Mouse (Mus musculus): ENCODE measurements around the gene Lhpp.

Lhpp gene

DNA sequence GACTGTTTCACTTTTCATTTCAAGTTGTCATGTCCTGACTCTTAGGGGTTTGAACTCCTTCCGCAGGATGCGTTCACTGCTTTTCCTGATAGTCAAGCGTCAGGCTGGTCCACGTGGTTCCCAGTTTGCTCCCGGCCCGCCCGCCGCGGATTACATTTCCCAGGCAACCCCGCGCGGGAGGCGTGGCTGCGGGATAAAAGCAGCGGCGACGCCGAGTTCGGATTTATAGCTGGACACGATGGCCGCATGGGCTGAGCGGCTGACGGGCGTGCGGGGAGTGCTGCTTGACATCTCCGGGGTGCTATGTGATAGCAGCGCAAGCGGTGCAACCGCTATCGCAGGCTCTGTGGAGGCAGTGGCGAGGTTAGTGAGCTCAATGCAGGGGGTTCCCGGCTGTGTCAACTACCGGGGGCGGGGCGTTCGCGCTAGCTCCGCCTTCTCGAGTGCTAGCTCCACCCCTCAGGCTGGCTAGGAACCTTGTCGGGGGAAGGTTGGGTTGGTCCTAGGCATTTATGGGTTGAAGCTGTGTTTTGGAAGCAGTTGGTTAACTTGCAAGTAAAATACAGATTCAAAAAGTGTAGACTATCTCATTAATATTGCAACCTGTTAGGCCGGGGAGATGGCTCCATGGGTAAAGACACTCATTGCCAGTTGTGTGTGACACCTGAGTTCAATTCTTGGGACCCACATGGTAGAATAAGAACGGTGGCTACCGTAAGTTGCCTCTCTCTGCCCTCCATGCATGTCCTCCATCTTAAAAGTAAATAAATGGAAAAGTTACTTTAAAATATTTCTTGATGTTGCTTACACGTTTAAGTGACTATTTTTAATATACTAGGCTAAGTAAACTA is at the start of gene Lhpp:
Lhpp (plus strand) TSS at position 171 of the 851 bp plus-strand sequence.
- DNase-seq: peak; percentile 69 to 70

DNA sequence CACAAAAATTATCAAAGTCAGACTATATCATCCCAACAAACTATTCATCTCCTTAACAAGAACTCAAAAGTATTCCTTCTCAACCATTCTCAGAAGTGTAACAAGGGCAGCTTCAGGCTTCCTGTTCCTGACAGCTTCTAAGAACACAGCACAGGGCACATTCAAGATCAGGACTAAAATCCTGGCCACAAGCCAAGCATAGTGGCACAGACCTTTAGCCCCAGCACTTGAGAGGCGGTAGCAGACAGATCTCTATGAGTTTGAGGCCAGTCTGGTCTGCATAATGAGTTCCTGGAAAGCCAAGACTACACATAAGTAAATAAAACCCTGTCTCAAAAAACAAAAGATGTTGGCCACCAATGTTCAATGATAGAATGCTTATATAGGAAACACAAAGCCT is 44.6 kb upstream of the Lhpp start:
- no peak for DNase-seq

DNA sequence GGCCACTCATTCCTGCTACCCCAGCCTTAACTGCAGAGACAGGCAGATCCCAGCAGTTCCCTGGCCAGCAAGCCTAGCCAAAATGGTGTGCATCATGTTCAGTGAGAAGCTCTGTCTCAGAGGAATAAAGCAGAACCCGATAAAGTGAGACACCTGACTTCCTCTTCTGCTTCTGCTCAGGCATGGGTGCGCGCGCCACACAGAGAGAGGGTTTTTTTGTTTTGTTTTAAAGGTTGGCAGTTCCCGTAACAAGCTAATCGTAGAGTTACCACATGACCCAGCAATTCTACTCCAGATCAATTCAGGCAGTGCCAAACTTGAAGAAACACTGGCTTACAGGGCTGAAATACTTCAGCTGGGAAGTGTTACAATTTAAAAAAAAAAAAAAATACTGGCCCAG is 41.6 kb upstream of the Lhpp start:
- peak; percentile 45 to 58 for DNase-seq

DNA sequence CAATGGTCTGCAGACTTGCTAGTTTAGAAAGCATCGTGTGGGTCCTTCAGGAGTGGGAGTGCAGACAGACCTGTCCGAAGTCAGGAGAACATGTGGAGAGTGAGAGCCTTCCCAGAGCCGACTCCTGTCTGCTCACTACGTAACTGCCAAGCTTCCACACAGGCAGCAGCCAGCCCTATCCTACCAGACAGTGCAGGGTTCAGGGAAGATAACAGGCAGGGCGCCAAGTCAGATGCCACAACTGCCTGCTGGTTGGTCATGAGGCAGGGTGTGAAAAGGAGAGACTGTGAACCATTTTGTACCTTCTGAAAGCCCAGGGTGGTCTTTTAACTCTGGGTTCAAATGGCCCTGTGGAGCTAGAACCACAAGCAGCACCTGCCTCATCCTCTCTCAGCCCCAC is 40.4 kb upstream of the Lhpp start:
- no peak for DNase-seq

DNA sequence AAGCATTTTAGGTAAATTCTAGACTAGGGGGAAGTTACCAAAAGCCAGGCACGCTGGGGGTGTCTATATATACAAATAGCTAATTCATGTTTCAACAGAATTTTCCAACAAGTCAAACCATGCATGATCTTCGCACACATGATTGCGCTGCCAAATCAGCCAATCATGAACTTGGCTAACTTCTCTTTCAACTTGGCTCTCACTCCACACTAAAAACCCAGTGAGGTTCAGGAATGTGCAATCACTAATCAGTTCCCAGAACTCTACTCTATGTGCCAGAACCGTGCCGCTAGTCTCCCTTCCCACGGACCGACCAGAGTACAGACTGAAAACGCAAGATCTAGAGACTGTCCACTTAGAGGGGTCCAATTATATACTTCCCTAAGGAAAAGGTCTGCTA is 39.0 kb upstream of the Lhpp start:
- no peak for DNase-seq

DNA sequence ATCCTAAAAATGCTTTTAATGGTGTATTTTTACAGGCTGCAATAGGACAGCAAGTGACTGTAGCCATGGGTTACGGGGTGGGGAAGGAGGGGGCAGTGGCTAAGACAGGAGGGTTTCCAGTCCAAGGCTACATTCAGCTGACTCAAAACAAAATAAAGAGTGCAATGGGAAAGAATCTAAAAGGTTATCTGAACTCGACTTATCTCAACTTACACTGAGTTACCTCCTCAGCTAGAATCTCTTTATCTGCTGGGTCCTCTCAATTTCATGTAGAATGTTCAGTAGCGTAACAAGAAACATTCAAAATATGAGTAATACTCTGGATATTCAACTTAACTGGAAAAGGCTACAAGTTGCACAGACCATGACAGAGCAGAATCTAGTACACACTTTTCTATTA is 37.7 kb upstream of the Lhpp start:
- no peak for DNase-seq

DNA sequence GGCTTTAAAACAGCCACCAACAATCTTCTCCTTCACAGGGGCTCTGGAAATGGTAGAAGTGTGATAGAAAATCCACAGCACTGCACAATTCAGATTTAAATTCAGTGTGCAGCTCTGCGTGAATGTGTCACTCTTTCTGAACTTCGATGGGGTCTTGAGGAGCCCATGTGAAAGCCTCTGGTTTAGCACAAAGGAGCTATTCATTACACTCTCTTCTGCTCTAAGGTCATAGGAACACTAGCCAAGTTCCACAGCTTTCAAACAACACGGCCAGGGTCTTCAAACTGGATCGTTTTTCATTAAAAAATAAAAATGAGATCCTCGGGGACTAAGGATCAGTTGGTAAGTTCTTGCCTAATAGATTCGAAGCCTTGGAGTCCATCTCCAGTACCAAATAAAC is 37.2 kb upstream of the Lhpp start:
- no peak for DNase-seq

DNA sequence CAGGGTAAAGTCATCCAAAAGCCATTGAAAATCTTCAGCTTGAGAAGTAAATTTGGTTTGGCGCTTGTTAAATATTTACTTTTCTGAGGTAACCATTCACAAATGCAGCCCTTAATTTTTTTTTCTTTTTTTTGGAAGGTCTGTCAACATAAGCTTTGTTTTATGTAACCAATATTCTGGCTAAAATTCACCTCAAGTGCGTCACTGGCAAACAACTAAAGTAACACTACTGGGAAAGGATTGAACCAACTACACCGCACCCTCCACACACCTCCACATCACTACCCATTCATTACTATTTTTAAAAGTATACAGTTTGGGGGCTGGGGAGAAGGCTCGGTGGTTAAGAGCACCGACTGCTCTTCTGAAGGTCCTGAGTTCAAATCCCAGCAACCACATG is 35.8 kb upstream of the Lhpp start:
- DNase-seq: no peak

DNA sequence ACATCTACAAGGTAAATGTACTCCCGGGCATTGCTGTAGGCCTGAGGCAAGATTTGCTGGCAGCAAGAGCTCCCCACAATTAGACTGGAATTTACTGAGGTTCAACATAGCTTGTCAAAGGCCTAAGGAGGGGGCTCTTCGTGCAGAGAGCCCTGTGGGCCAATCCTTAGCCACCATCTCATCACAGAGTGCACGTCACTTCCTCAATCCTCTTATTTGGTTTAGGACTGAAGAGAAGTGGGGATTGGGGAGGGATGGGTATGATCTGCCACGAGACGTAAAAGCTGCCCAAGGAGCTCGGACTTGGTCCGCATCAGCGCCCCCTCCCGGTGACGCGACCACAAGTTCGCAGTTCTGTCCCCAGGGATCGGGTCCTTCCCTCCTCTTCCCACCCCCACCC is 34.8 kb upstream of the Lhpp start:
- DNase-seq: peak; percentile 79

DNA sequence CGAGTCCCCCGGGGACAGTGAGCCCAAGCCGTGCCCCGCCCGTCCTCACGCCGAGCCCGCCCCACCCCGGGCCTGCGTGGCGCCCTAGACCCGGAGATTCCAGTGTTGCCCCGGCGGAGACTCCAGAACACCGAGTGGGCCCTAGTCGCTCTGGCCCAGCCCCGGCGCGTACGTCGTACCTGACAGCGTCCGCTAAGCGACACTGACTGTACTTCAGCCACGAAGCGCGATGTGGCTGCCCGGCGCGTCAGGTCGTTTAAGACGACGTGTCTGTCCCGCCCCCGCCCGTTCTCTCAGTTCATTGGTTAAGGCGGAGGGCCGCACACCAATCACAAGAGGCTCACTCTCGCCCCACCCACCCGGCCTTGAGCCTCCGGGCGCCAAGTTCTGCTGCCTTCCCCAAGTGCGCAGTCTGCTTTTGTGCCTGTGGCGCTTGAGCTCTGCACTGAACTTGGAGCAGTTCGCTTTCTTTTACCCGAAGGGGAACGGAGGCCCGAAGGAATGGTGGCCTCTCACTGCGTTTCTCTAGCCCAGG is 34.3 kb upstream of the Lhpp start, which contains the start of gene Oat:
Oat (minus strand) TSS at position 283 of the 535 bp plus-strand sequence.
- DNase-seq: peak; percentile 94 to 95

DNA sequence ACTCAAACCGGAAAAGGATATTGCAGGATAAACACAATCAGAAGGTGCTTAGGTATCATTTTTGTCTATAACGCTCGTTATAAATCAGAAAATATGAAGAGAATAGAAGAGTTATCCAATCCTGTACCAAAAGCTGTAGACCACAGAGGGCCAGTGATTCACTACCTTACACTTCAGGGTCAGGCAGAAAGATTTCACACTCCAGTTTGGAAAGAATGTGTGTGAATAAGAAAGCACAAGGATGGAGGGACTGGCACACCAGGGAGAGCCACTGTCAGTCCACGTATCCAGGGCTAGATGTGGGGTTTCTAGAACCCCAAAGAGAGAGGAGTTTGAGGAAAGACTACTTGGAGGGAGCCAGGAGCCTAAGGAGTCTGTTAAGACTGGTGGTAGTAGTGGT is 33.5 kb upstream of the Lhpp start:
- no peak for DNase-seq

DNA sequence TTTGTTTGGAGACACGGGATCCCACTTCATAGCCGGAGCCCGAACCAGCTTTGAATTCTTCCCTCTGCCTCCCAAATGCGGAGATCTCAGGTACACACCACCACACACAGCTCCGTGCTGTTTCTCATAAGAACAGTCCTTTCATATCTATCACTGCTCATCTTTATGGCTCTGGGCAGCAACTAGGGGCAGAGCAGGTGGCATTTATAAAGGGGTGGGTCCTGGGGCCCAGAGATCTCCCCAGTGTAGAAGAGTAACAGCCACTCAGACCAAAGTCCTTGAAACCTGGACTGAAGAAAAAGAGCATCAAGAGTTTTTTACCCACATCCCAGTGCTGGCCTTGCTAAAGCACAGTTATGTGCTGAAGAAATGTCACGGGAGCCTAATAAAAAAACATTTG is 29.9 kb upstream of the Lhpp start:
- DNase-seq: no peak

DNA sequence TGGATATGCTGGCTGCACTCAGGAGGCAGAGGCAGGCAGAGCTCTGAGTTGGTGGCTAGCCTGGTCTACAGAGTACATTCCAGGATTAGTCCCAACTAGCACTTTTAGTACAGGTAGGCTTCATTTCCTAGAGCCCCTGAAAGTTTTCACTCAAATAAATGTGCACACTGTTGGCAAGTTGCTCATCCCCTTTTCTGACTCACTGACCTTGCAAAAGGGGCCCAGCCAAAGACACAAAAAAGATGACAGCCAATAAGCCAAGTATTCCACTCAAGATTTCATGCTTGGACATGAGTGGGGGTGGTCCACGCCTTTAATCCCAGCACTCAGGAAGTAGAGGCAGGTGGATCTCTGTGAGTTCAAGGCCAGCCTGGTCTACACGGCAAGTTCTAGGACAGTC is 29.0 kb upstream of the Lhpp start:
- DNase-seq: no peak

DNA sequence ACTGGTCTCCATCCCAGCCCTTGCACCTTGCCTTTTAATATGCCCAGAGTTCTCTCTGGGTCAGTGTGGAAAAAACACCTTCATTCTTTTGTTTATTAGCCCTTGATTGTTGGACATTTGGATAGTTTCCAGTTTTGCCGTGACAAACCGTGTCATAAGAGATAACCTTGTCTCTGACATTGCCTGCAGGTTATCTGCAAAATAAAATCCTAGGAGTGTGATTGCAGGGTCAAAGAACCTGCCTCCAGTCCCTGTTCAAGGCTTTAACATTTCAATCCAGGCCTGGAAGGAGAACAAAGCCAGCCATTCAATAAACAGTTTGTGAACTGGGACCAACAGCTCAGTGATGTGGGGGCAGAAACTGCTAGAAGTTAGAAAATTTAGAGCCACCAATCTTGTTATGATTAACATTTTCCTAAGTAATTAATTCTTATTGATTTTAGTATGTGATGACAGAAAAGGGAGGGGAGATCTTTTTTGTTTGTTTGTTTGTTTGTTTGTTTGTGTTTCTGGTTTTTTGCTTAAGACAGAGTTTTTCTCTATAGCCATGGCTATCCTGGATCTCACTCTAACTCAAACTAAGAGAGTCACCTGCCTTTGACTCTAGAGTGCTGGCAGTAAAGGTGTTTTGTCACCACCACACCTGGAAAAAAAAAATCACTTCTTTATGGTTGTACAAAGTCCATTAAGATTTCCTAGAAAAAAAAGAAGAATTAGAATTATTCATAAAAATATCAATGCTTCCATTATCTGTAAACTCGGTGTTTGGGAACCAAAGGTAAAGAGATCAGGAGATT is 24.5 kb upstream of the Lhpp start:
- DNase-seq: no peak

DNA sequence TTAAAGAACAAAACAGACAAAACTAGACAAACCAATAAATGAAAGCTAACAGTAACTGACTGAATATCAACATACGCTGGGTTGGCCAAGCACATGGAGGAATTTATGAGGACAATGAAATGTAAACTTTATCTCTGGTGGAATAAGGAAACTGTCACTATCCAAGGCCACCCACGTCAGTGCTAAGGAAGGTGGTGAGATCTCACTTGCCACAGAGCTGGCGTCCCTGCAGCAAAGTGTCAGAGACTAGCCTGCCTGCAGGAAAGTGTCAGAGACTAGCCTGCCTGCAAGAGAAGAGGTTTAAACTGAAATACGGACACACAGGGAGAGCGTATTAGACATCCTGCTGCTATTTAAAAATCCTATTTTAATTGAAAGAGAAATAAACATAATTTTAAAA is 23.3 kb upstream of the Lhpp start:
- DNase-seq: no peak

DNA sequence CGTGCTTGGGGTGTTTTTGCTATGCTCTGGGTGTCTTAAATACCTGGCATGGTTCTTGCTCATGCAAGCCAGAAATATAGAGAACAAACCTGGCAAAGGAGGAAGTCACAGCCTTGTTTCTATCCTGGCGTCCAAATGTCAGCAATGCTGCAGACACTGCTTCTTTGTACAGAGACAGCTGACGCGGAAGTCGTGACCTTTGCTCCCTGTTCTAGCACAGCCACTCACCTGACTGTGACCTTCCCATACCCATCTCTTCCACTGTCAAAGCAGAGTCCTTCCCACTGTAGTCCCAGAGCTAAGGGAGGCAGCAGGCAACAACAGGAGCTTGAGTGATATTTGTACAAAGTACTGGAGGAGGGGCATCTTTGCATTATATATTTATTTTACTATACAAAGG is 20.8 kb upstream of the Lhpp start:
- DNase-seq: no peak

DNA sequence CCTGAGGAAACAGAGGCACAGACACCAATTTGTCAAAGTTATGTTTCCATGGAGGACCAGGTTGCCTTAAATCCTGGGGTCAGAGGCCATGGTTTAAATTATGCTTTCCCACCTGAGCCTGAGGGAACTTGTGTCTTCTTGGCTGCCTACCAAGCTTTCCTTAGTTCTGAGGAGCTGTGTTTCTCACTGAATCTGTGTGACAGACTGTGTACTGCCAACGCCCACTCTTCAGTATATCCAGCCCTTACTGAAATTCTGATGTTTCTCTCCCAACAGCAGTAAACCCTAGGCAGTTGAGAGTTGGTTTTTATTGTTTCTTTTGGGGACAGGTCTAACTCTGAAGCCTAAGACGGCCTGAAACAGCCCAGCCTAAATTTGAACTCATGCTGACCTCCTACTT is 16.7 kb upstream of the Lhpp start:
- DNase-seq: no peak

DNA sequence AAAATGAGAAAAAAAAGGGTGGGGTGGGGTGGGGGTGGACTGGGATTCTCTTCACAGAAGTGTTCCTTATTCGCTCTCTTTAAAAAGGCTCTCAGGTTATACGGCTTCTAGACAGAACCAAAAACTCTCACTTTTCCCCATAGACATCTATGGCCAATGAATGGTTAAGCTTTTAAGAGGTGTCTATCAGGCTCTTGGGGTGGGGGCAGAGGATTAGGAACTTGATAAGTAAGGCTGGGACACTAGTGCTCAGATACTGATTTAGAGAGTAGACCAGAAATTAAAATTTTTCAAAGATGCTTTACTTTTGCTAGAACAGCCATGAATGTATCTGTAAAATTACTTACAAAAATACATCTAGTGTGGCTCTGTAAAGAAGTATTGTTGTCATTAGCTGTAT is 16.1 kb upstream of the Lhpp start:
- no peak for DNase-seq

DNA sequence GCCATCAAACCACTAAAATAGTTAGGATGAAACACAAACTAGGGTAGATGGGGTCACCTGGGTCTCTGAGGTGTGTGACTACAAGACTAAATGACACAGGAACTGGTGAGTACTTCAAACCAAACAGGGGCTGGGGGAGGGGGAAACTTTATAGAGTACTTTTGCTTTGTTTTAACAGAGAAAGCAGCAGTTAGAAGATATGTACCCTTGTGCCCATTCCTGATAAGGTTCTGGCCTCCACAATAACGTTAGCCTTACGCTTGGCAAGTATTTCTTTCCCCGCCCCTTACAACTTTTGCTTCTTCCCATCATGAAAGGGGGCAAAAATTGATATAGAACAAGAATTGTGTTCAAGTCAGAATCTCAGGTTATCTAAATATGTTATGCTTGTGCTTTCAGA is 14.7 kb upstream of the Lhpp start:
- DNase-seq: no peak

DNA sequence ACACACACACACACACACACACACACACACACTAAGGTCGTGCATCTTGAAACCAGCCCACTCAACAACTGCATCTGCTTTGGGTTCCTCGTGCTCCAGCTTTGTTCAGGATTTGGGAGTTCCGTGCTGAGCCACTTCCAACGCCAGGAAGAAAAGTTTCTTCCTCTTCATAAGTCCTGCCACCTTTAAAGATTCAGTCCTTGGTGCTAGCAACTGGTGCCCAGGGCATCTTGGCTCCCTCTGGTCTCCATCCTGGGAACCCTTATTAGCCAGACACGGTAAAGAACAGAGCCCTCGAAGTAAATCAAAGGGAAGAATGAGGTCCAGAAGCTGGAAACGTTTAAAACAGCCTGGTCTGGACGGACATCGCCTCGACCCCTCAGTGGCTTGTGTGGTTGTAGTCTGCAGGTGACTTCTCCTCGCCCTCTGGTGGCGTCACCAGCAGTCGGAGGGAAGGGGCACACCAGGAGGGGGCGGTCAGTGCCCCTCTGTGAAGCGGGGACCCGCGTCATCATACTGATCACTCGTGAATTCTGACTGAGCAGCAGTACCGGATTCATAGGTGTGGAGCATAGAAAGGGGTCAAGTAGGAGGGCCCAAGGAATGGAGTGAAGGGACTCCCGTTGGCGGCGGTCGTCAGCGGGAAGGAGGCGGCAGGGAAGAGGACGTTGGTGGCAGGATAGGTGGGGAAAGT is 13.7 kb upstream of the Lhpp start:
- no peak for DNase-seq

DNA sequence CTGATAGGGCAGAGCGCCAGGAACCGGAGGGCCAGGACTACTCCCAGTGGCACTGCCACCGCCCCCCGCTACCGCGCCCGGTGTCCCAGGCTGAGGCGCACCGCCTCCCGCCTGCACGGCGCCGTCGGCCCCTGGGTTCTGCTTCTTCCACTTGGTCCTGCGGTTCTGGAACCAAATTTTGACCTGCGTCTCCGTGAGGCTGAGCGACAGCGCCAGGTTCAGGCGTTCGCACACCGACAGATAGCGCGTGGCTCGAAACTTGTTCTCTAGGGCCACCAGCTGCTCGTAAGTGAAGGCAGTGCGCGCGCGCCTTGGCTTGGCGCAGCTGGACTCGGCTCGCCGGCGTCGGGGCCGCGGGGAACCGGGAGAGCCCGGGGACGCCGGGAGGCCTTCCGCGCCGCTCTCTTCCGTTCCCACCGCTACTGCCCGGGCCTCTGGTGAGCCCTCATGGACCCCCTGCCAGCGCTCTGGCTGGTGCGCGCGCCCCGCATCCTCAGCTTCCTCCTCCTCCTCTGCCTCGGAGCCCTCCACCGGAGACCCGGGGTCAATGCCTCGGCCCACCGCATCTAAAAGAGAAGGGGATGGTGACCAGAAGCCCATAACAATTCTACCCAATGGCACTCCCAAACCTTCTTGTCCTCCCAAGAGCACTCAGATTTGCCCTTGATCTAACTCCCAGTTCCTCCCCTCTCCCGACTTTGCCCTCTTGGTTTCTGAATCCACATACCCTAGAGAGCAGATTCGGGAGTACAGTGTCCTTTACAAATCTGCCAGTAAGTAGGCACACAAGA is 13.0 kb upstream of the Lhpp start:
- DNase-seq: peak in 1 of 2 experiments; percentile 5
